Comparison of ENCODE assay signal across 21 mouse cellular contexts in genomic region chr2:93434896-93435295, GRCm38 (mm10). TPM values are rescaled to one million over a fixed set of nuclear protein-coding genes. Genes with fewer than 3 reads are reported as not detected.
DNase-seq lines count a peak whose midpoint lies in the region; ATAC-seq and TF ChIP-seq lines count a peak whose summit lies in the region.
"Had no signal": no experiment of that assay in that cellular context is flagged by ENCODE, and none has a peak within 500 bp of the region (broad histone marks: within the 10 kb centered on the region; RNA-seq: fewer than 3 reads in every experiment).

No protein-coding gene starts in this region.

- TF ChIP-seq POLR2A in kidney, adult 2 months (IDR thresholded peaks at IDR 0.05; ENCODE audit: low read depth, low read length) = no peak
- no peak for TF ChIP-seq POLR2A in lung, adult 2 months (IDR thresholded peaks at IDR 0.05; ENCODE audit: borderline replicate concordance, extremely low read depth, low read depth, low read length)

- WGBS in kidney, adult 2 months = 56% methylated on average over 3 of the region's 3 CpGs
- 92% methylated on average over 3 of the region's 3 CpGs for WGBS in lung, adult 2 months

- H3K27ac ChIP-seq in kidney, adult 2 months (ENCODE audit: insufficient read depth, low read depth, low read length) = peak overlapping the region; percentile 10
- H3K27ac ChIP-seq: embryonic facial prominence, embryonic 10.5 days; embryonic facial prominence, embryonic 12.5 days; forebrain, embryonic 13.5 days; forebrain, embryonic 15.5 days had no signal

- peaks cover 42% of the 10 kb centered on the region for H3K4me1 ChIP-seq in kidney, adult 2 months (ENCODE audit: control insufficient read depth, insufficient read depth, low read length)
- H3K4me1 ChIP-seq in lung, adult 2 months (ENCODE audit: control insufficient read depth, insufficient read depth, low read length) = no peaks in the 10 kb centered on the region

- no peaks in the 10 kb centered on the region for H3K27me3 ChIP-seq in kidney, adult 2 months (replicated peaks; ENCODE audit: control insufficient read depth, insufficient read depth, low read length)
- H3K27me3 ChIP-seq: embryonic facial prominence, embryonic 12.5 days; forebrain, embryonic 13.5 days; forebrain, embryonic 15.5 days; Patski had no signal

- no peak overlapping the region for H3K4me3 ChIP-seq in kidney, adult 2 months (ENCODE audit: insufficient read depth, low read depth, low read length)
- no peak overlapping the region for H3K4me3 ChIP-seq in lung, adult 2 months (replicated peaks; ENCODE audit: extremely low read depth, low read depth, low read length)
- H3K4me3 ChIP-seq: embryonic facial prominence, embryonic 10.5 days; embryonic facial prominence, embryonic 12.5 days; forebrain, embryonic 13.5 days; forebrain, embryonic 15.5 days had no signal

- no peaks in the 10 kb centered on the region for H3K36me3 ChIP-seq in kidney, adult 2 months (ENCODE audit: control insufficient read depth, insufficient read depth, low read length)
- H3K36me3 ChIP-seq: embryonic facial prominence, embryonic 10.5 days; embryonic facial prominence, embryonic 12.5 days; forebrain, embryonic 15.5 days had no signal

- peak; percentile 21; the same call in 1 of the 2 replicates for ATAC-seq in granulocyte monocyte progenitor cell, adult 5-6 weeks (replicated peaks; ENCODE audit: poor library complexity, severe bottlenecking)
- ATAC-seq in megakaryocyte, adult 5-6 weeks (ENCODE audit: poor library complexity, severe bottlenecking) = peak; percentile 72
- peak; percentile 39; the same call in 1 of the 2 replicates for ATAC-seq in neutrophil, adult 5-6 weeks (ENCODE audit: extremely low read depth, insufficient number of reproducible peaks, low FRiP score, poor library complexity, severe bottlenecking)
- ATAC-seq: activated CD4-positive, CD25-positive, alpha-beta regulatory T cell, adult 4 months; forebrain, embryonic 13.5 days; forebrain, embryonic 15.5 days; Patski had no signal

- TF ChIP-seq CTCF in kidney, adult 2 months (conservative IDR thresholded peaks at IDR 0.05; ENCODE audit: insufficient read depth, insufficient read length, low read depth, low read length) = no peak
- TF ChIP-seq CTCF in lung, adult 2 months (IDR thresholded peaks at IDR 0.05; ENCODE audit: insufficient read depth, low read length) = no peak

- DNase-seq in kidney, adult 2 months = no peak
- no peak for DNase-seq in kidney, postnatal 14 days
- DNase-seq in lung, adult 2 months = no peak
- DNase-seq in MN1 (ENCODE audit: low spot score) = no peak
- DNase-seq: adrenal gland, adult 8-10 months; adrenal gland, postnatal 14 days; adrenal gland, postnatal 36 days; cerebellum, adult 11-12 months; cerebellum, adult 2 months; cerebellum, adult 9-10 months; cerebellum, postnatal 10 days; cerebellum, postnatal 25 days had no signal

RNA-seq across cellular contexts. Expression of gene Cd82, which starts 28.0 kb away (rescaled TPM):
- 200 and 223 TPM in 2 replicates for polyA plus RNA-seq in kidney, adult 2 months (2012; rRNA removed)
- total RNA-seq in granulocyte monocyte progenitor cell, adult 5-6 weeks (2014; fragmentation: Nextera tagmentation) = 17.7 and 22.8 TPM in 2 replicates
- total RNA-seq in granulocyte monocyte progenitor cell, adult 5-6 weeks (2017) = 11.3 and 23.5 TPM in 2 replicates
- 28.0 and 30.1 TPM in 2 replicates for total RNA-seq in megakaryocyte, adult 5-6 weeks (2015)
- 43.1 and 45.3 TPM in 2 replicates for total RNA-seq in megakaryocyte, adult 5-6 weeks (2017)
- 147 and 156 TPM in 2 replicates for total RNA-seq in neutrophil, adult 5-6 weeks (2017)
- polyA plus RNA-seq in lung, adult 2 months (2012; rRNA removed) = 170 and 176 TPM in 2 replicates

Comparison
In these comparisons a context has a peak if more than half of its experiments do, and no peak if none do; other contexts are left out.
1. ATAC-seq: peak in every context shown above with its lines; median percentile 72 in megakaryocyte, adult 5-6 weeks; 39 in neutrophil, adult 5-6 weeks; 21 in granulocyte monocyte progenitor cell, adult 5-6 weeks.